Mouse (Mus musculus) testis, adult 2 months (tissue): ENCODE measurements at regions not wholly inside any gene's neighbourhood (a gene's known extent, or its start where the extent isn't known, plus 50 kb on each side); places are given as distances from the start of the nearest gene placed in this dataset.

Experiments used
- H3K27ac ChIP-seq: fragments of 200-500 bp; 2 replicates; pipeline ENCODE4 v1.5.1; 2012; ENCODE audit warnings: low read depth, low read length; ENCODE audit not compliant: control insufficient read depth, insufficient read depth
- H3K27me3 ChIP-seq: fragments of 200-500 bp; 2 replicates; pipeline ENCODE4 v1.6.1; 2012; ENCODE audit warnings: mild to moderate bottlenecking, low read length, moderate library complexity; ENCODE audit not compliant: control insufficient read depth, insufficient read depth
- H3K36me3 ChIP-seq: fragments of 200-500 bp; 2 replicates; pipeline ENCODE4 v1.6.1; 2012; ENCODE audit warnings: mild to moderate bottlenecking, low read length; ENCODE audit not compliant: control insufficient read depth, insufficient read depth
- H3K4me1 ChIP-seq: fragments of 200-500 bp; 2 replicates; pipeline ENCODE4 v1.6.1; 2012; ENCODE audit warnings: low read length; ENCODE audit not compliant: control insufficient read depth, insufficient read depth
- H3K4me3 ChIP-seq: fragments of 200-500 bp; 2 replicates; pipeline ENCODE4 v1.5.1; 2012; ENCODE audit warnings: low read depth, mild to moderate bottlenecking, low read length, moderate library complexity, mixed read lengths; ENCODE audit not compliant: control insufficient read depth
- CTCF ChIP-seq: fragments of 200-500 bp; IDR thresholded peaks from 2 replicates; pipeline ENCODE4 v1.5.1; 2012; ENCODE audit warnings: low read depth, mild to moderate bottlenecking, inconsistent platforms, low read length, moderate library complexity; ENCODE audit not compliant: control insufficient read depth, insufficient read depth, insufficient replicate concordance
- POLR2A ChIP-seq: fragments of 200-500 bp; IDR thresholded peaks from 2 replicates; pipeline ENCODE4 v1.6.1; 2012; ENCODE audit warnings: low read depth, mild to moderate bottlenecking, inconsistent platforms, low read length, moderate library complexity; ENCODE audit not compliant: control insufficient read depth

DNA sequence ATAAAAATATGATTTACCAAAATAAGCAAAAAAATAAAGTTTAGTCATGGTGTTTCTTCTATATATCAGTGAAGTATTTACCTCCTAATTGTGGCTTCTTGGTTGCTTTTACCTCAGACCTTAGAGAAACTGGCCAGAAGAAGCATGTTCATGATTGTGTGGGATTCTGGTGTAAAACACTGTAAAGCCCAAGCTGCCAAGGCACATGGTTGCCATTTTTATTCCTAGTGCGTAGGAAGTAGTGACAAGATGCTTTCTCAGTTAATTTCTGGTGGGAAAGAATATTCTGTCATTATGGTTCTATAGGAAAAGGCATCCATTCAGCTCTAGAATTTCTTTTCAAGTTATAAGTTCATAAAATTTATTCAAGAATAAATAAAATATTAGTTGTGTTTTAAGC, 805.2 kb downstream of the Olfm4 start:
- Histone ChIP-seq H3K36me3 (no peaks in the 10 kb centered on the region), H3K4me1 (no peaks in the 10 kb centered on the region), H3K27ac (no peak overlapping the region), H3K4me3 (no peak overlapping the region), H3K27me3 (no peaks in the 10 kb centered on the region)
- TF ChIP-seq CTCF (no peak), POLR2A (no peak)

DNA sequence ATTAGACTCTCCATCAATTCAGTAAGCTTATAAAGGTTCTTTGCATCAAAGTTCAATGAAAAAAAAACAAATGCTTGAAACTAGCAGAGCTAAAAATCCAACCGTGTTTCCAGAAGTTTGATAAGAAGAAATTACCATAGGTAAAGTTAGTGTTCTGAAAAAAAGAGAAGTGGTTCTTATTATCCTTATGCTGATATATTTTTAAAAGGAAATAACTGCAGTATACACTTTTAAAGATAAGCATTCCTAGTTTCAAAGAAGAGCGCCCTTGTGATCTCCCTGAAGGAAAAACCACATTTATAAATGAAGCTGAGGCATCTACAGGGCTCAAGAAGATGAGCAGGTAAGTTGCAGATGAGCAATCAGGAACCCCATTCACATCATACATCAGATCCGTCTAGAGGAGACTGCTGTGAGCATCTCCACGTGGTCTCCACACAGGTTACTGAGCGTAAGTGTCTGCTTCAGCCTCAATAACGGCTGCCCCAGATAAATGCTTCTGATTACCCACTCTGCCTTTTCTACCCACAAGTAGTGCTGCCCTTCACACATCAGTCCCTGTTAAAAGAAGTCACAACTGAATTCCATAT, 815.6 kb downstream of the Olfm4 start:
- TF ChIP-seq POLR2A (no peak), CTCF (no peak)
- H3K4me3 ChIP-seq, result no peak overlapping the region
- no peaks in the 10 kb centered on the region for H3K27me3 ChIP-seq
- no peaks in the 10 kb centered on the region for H3K36me3 ChIP-seq
- H3K27ac ChIP-seq, result no peak overlapping the region
- no peaks in the 10 kb centered on the region for H3K4me1 ChIP-seq

DNA sequence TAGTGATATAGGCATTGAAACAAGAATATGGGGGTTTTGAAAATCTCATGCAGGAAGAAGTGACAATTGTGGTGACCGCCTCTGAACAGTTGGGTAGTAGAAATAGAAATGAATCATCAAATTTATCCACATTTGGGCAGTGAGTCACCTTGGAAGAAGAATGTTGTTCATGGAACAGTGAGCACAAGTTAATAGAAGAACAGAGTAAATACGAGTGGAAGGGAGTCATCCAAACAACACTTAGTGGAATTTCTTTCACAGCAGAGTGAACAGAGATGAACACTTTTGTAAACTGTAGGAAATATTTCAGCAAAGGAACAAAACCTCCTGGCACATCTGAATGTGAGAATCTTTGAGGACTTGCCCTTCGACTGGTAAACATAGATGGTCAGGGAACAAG, 846.6 kb downstream of the Olfm4 start:
- Histone ChIP-seq H3K36me3 (no peaks in the 10 kb centered on the region), H3K27ac (no peak overlapping the region), H3K4me1 (no peaks in the 10 kb centered on the region), H3K27me3 (no peaks in the 10 kb centered on the region), H3K4me3 (no peak overlapping the region)
- TF ChIP-seq POLR2A (no peak), CTCF (no peak)

DNA sequence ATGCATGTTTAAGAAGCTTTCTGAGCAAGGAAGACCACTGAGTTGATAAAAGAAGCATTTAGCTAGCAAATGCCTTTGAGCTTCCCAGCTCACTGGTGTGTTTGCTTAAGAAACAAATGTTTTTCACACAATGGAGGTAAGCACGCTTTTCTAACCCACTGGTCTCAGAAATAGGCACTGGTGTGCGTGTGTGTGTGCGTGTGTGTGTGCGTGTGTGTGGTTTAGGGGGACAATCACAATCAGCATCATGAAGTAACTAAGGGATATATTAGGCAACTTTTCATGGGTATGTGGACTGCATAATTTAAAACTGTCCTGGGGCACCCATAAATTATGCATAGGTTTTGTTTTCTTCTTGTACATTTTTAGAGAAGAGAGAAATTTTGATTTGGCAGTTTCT, 860.7 kb downstream of the Olfm4 start:
- no peaks in the 10 kb centered on the region for H3K27me3 ChIP-seq
- TF ChIP-seq CTCF (no peak), POLR2A (no peak)
- H3K36me3 ChIP-seq, result no peaks in the 10 kb centered on the region
- no peak overlapping the region for H3K4me3 ChIP-seq
- no peaks in the 10 kb centered on the region; the same call in 1 of the 2 replicates for H3K4me1 ChIP-seq
- H3K27ac ChIP-seq, result no peak overlapping the region

DNA sequence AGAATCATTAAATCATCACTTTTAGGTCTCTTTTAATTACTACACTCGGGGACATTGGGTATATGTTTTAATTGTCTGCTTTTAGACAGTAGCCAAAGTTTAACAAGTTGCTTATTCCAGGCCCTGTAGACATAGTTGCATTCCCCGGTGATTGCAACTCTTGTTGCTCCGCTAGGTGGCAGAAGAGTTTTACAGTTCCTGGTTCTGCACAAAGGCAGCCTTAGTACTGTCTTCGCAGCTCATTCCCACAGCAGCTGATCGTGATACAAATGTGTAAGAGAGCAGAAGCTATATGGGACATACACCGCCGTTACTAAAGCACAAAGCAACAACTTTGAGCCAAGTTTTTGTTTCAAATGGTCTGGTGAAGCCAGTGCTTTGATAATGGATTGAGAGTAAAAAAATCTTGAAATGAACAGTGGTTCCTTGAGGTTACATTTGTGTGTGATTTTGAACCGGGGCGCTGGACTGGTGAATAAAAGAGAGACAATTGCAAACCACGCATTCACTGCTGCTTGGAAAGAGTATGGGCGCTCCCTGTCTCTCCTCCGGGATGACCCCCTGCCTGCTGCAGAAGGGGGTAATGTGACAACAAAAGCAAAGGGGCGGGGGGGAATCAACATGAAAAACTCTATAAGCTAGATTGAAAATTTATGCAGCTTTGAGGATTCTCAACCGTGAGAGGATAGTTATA, 861.8 kb downstream of the Olfm4 start:
- Histone ChIP-seq H3K4me3 (no peak overlapping the region), H3K27ac (no peak overlapping the region)
- TF ChIP-seq POLR2A, result no peak
- TF ChIP-seq CTCF, result peak; percentile 18; the same call in 1 of the 2 replicates

DNA sequence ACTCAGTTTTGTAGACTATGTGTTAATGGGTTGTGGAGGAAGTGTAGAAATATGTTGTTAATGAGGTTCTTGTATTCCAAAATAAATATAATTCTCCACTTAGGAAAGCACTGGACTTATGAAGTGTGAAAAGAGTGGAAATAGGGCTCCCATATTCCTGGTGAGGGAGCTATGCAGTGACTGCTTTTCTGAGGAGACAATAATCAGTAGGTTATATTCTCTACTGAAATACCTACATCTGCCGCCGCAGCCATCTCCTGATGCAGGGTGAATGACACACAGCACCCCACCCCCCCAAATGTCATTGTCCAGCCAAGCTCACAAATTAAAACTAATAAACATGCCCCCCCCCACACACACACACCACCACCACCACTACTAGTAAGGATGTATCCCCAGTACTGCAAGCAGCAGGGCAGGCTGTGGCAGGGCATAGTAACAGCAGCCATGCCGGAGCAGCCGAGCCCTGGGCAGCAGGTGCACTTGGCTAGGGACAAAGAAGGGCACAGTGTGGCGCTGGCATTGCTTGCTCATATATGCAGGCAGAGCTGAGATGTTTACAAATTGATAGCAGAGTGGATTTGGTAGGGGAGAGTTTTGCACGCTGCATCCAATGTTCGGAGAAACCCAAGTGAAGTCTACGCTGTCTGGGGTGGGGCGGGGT, 862.7 kb downstream of the Olfm4 start:
- Histone ChIP-seq H3K36me3 (no peaks in the 10 kb centered on the region), H3K4me1 (no peaks in the 10 kb centered on the region; the same call in 1 of the 2 replicates), H3K27me3 (no peaks in the 10 kb centered on the region), H3K27ac (no peak overlapping the region), H3K4me3 (no peak overlapping the region)
- TF ChIP-seq CTCF (no peak), POLR2A (no peak)

More for the DNA sequence above, 861.8 kb downstream of the Olfm4 start:
- Histone ChIP-seq H3K36me3 (no peaks in the 10 kb centered on the region), H3K4me1 (no peaks in the 10 kb centered on the region; the same call in 1 of the 2 replicates), H3K27me3 (no peaks in the 10 kb centered on the region)
